Mouse (Mus musculus) heart, adult 10 weeks (tissue): Measurements from ENCODE around the gene Phykpl. TPM values are rescaled to one million over a fixed set of nuclear protein-coding genes. Genes with fewer than 3 reads are reported as not detected.

Experiments
- polyA plus RNA-seq: library from polyadenylated mRNA; stranded (reverse); fragments of 350-450 nt; fragmentation: Illumina TruSeq; extraction: RNeasy Lipid Tissue Mini Kit (QIAGEN cat#74804); gene quantifications from one replicate; pipeline ENCODE4 v1.2.3, GENCODE M21; 2014; ENCODE audit warnings: low read depth, low replicate concordance

Gene Phykpl
- 12.3 TPM for polyA plus RNA-seq

GRCm38 (mm10) chr11:51584431-51585248 lies at the start of gene Phykpl:
Gene Phykpl, plus strand, starts transcription at chr11:51584757.

GRCm38 (mm10) chr11:51606447-51607095 lies 22.0 kb downstream of the Phykpl start, which contains the start of gene Hnrnpab:
Gene Hnrnpab, minus strand, starts transcription at chr11:51606847.

GRCm38 (mm10) chr11:51619409-51620060 lies 35.0 kb downstream of the Phykpl start, which contains the start of gene Nhp2:
Gene Nhp2, plus strand, starts transcription at chr11:51619735.

GRCm38 (mm10) chr11:51635525-51636322 lies 51.2 kb downstream of the Phykpl start, which contains the start of gene Rmnd5b:
Gene Rmnd5b, minus strand, starts transcription at chr11:51635896.

GRCm38 (mm10) chr11:51650691-51651515 lies 66.3 kb downstream of the Phykpl start, which contains the start of the genes N4bp3 and D930048N14Rik:
Gene N4bp3, minus strand, starts transcription at chr11:51650842.
Gene D930048N14Rik, plus strand, starts transcription at chr11:51650954.

Other genes starting within 250 kb of the Phykpl start
- 138 TPM for gene Hnrnpab, start 22.1 kb downstream of the Phykpl start, polyA plus RNA-seq
- gene Nhp2, start 35.0 kb downstream of the Phykpl start, polyA plus RNA-seq: 20.7 TPM
- gene Rmnd5b, start 51.1 kb downstream of the Phykpl start, polyA plus RNA-seq: 17.4 TPM
- 6.6 TPM for gene N4bp3, start 66.1 kb downstream of the Phykpl start, polyA plus RNA-seq
- gene D930048N14Rik, start 66.2 kb downstream of the Phykpl start, polyA plus RNA-seq: 2.4 TPM
- gene 0610009B22Rik, start 104.1 kb downstream of the Phykpl start, polyA plus RNA-seq: 53.7 TPM
- 8.9 TPM for gene Sec24a, start 178.9 kb downstream of the Phykpl start, polyA plus RNA-seq
- 162 TPM for gene Sar1b, start 178.9 kb downstream of the Phykpl start, polyA plus RNA-seq